Mouse (Mus musculus) heart, adult 2 months (tissue): Measurements from ENCODE around the gene Tbc1d22a.

Source experiments
- CTCF ChIP-seq: fragments of 200-600 bp; IDR thresholded peaks from 2 replicates; pipeline ENCODE4 v1.8.1; 2022; ENCODE audit warnings: antibody characterized with exemption, mild to moderate bottlenecking, moderate library complexity
- POLR2A ChIP-seq: fragments of 200-500 bp; IDR thresholded peaks from 2 replicates; pipeline ENCODE4 v1.6.1; 2011; ENCODE audit warnings: mild to moderate bottlenecking, low read depth, low read length, control low read depth; ENCODE audit not compliant: insufficient read depth

DNA sequence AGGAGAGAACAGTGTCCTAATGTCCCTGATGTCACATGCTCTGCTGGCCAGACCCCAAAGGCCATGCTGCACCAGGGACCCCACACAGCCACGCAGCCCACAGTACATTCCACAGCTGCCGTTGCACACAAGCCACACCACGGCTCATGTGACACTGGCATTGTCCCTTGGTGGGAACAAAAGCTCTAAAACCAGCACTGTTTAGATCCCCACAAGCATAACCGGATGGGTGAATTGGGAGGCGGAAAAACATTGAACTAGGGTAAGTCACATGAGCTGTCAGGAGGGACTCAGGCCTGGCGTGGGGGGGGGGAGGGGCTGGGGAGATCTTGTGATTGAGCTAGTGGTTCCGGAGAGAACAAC lies 45.8 kb upstream of the Tbc1d22a start:
- TF ChIP-seq CTCF: no peak
- no peak for TF ChIP-seq POLR2A
